Mouse (Mus musculus) heart, embryonic 16.5 days (tissue): ENCODE data around the gene Snx3. TPM values are rescaled to one million over a fixed set of nuclear protein-coding genes. Genes with fewer than 3 reads are reported as not detected.

ENCODE experiments used
- ATAC-seq: fragments of 200-750 bp; cut with Nextera tagmentation; replicated peaks from 2 replicates; pipeline ENCODE4 v1.8.0; 2017; ENCODE audit warnings: moderate number of reproducible peaks; ENCODE audit not compliant: insufficient read depth, low FRiP score; ENCODE audit errors: extremely low read depth
- H3K27ac ChIP-seq: fragments of 300-500 bp; sonication (generic); 2 replicates; pipeline ENCODE4 v1.5.1; 2014; ENCODE audit warnings: mild to moderate bottlenecking, low read length, control low read depth, moderate library complexity
- H3K27me3 ChIP-seq: fragments of 300-500 bp; sonication (generic); 2 replicates; pipeline ENCODE4 v1.6.1; 2014; ENCODE audit warnings: low read length, mixed read lengths; ENCODE audit not compliant: control insufficient read depth, insufficient read depth
- H3K36me3 ChIP-seq: fragments of 300-500 bp; sonication (generic); 2 replicates; pipeline ENCODE4 v1.6.1; 2014; ENCODE audit not compliant: control insufficient read depth, insufficient read depth
- H3K4me1 ChIP-seq: fragments of 300-500 bp; sonication (generic); 2 replicates; pipeline ENCODE4 v1.6.1; 2014; ENCODE audit warnings: low read length, mixed read lengths; ENCODE audit not compliant: control insufficient read depth, insufficient read depth
- H3K4me2 ChIP-seq: fragments of 300-500 bp; sonication (generic); 2 replicates; pipeline ENCODE4 v1.6.1; 2014; ENCODE audit warnings: low read depth, mild to moderate bottlenecking, control low read depth, low read length
- H3K4me3 ChIP-seq: fragments of 300-500 bp; sonication (generic); 2 replicates; pipeline ENCODE4 v1.5.1; 2014; ENCODE audit warnings: mild to moderate bottlenecking, control low read depth, low read length
- H3K9ac ChIP-seq: fragments of 300-500 bp; sonication (generic); 2 replicates; pipeline ENCODE4 v1.6.1; 2014; ENCODE audit warnings: low read length, control low read depth
- H3K9me3 ChIP-seq: fragments of 300-500 bp; sonication (generic); replicated peaks from 2 replicates; pipeline ENCODE4 v1.6.1; 2016; ENCODE audit warnings: low read length; ENCODE audit not compliant: control insufficient read depth
- WGBS: fragments of 180-500 bp; shearing (Covaris S2); extraction: QIAGEN DNeasy Blood & Tissue Kit; methylation state at CpG from one replicate; pipeline ENCODE4 v1.1.7; 2014; 5-methylcytosine and 5-hydroxymethylcytosine counted together
- polyA plus RNA-seq: library from polyadenylated mRNA; unstranded; fragments of >200 nt; fragmentation: Nextera tagmentation; extraction: Ambion mirVana; gene quantifications from 2 replicates; pipeline ENCODE4 v1.2.1, GENCODE M21; 2015

Snx3 gene
- polyA plus RNA-seq, 1 experiment from 2014 or later, result 415 TPM

- Histone ChIP-seq H3K4me2 (peak overlapping the region; percentile 41), H3K4me3 (peak overlapping the region; percentile 36), H3K36me3 (no peaks in the 10 kb centered on the region), H3K27ac (no peak overlapping the region), H3K9me3 (no peaks in the 10 kb centered on the region), H3K27me3 (peaks cover 89% of the 10 kb centered on the region), H3K4me1 (peaks cover 16% of the 10 kb centered on the region; the same call in 1 of the 2 replicates), H3K9ac (no peak overlapping the region)
- WGBS, result 2% methylated on average over 37 of the region's 37 CpGs
- no peak for ATAC-seq
These were observed 82.7 kb downstream of the Snx3 start for GRCm38 (mm10) chr10:42584436-42584983.

Other genes starting within 250 kb of the Snx3 start
- 5.4 and 5.5 TPM in 2 replicates for gene Foxo3, start 225.3 kb upstream of the Snx3 start, polyA plus RNA-seq
- gene Afg1l, start 23.5 kb upstream of the Snx3 start, polyA plus RNA-seq, result 19.5 and 22.1 TPM in 2 replicates
- gene Nr2e1, start 81.6 kb downstream of the Snx3 start, polyA plus RNA-seq, result not detected in 2 replicates
- gene Ostm1, start 81.8 kb downstream of the Snx3 start, polyA plus RNA-seq, result 17.6 and 24.0 TPM in 2 replicates